Mouse (Mus musculus) pancreas, adult 10 weeks (tissue): ENCODE measurements around the gene Cers5. TPM values are rescaled to one million over a fixed set of nuclear protein-coding genes. Genes with fewer than 3 reads are reported as not detected.

Experiments
- polyA plus RNA-seq: library from polyadenylated mRNA; stranded (reverse); fragments of 350-450 nt; fragmentation: Illumina TruSeq; extraction: RNeasy Lipid Tissue Mini Kit (QIAGEN cat#74804); gene quantifications from one replicate; pipeline ENCODE4 v1.2.3, GENCODE M21; 2015; ENCODE audit warnings: low read depth, low replicate concordance; ENCODE audit not compliant: insufficient read depth

Gene Cers5
- 9.9 TPM for polyA plus RNA-seq

DNA sequence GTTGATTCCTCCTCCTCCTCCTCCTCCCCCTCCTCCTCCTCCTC is at the start of gene Cers5:
Gene Cers5 (minus strand): TSS at position 5 of the 44 bp plus-strand sequence.

DNA sequence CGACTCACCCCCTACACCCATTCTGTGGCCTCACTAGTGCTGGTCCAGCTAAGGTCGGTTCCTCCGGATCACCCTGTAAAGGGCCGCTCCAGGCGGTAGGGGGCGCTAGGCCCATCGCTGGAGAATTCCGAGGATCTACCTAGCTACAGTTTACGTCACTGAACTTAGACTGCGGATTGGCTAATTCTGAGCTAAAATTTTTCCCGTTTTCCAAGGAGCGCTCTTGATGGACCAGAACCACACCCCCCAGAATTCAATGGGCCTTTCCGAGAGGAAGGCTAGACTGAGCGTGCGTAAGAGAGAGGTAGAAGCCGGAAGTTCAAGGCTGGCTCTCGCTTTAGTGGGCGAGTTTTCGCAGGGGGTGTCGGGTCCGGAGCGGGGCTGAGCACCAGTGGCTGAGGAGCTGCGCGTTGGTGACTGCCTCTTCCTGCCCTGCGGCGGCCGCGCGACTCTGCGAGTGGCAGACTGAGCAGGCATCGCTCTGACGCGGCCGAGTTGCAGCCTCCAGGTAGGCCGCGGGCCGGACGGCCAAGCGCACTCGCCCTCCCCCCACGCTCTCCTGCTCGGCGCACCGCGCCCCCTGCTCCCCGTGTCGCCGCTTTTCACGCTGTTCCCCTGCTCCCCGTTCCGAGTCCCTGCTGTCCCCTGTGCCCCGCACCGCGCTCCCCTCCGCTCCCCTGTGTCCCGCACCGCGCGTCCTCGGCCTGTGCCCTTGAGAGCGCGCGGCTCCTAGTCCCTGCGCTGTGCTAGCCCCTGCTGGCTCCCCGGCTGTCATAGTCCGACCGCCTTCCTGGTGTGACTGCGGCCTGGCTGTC is 47.1 kb downstream of the Cers5 start, which contains the start of gene Cox14:
Gene Cox14 (plus strand): TSS at position 278 of the 815 bp plus-strand sequence.

DNA sequence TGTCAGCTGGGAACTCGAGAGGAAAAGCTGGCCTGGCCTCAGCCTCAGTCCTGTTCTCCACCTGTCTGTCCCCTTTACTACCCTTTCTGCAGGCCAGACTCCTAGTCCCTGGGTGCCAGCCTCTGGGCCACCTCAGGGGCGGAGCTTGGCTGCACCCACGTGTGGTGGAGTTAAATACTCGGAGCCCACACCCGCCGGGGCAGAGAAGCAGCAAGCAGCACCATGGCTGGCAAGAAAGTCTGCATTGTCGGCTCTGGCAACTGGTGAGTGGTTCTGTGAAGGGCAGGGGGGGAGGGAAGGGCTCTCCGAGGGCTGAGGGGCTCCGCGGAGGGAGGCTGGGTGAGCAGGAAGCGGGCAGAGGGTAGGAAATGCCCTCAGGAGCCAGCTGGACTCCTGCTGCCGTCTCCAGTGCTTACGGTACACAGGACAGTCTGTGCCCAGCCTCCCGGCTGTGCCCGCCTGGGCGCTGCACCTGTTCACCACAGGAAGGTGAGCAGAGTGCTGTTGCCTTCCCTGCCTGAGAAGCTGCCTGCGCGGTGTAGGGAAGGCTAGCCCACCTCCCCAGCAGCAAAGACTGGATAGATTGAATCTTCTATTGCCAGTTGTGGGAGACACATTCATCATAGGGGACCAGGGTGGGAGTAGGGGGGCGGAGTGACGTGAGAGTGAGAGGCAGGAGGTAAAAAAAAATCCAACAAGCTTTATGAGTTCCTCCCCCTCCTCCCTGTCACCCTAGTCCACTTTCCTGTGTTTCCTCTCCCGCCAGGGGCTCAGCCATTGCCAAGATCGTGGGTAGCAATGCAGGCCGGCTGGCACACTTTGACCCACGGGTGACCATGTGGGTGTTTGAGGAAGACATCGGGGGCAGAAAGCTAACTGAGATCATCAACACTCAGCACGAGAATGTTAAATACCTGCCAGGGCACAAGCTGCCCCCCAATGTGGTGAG is 55.0 kb downstream of the Cers5 start, which contains the start of gene Gpd1:
Gene Gpd1 (plus strand): TSS at position 130 of the 949 bp plus-strand sequence.

DNA sequence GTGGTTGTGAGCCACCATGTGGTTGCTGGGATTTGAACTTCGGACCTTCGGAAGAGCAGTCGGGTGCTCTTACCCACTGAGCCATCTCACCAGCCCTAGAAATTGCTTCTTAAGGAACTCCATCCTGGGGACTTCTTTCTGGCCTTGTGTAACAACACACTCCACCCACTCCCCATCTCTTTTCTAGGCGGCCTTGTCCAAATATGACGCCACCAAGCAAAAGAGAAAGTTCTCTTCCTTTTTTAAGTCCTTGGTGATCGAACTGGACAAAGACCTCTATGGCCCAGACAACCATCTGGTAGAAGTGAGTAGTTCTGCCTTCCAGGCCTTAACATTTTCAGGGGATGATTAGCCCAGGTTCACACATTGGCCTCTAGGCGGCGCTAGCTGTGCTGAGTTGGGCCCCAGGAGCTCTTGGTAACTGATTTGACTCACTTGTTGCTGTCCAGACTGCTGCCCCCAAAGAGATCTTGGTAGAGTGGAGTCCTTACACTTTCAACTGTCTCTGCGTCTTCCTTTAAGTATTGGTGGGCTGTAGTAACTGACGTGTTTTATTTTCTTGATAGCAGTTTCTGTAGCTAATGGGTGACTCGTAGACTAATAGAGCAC is 67.1 kb downstream of the Cers5 start, which contains the start of gene Gm17349:
Gene Gm17349 (minus strand): TSS at position 51 of the 609 bp plus-strand sequence.

DNA sequence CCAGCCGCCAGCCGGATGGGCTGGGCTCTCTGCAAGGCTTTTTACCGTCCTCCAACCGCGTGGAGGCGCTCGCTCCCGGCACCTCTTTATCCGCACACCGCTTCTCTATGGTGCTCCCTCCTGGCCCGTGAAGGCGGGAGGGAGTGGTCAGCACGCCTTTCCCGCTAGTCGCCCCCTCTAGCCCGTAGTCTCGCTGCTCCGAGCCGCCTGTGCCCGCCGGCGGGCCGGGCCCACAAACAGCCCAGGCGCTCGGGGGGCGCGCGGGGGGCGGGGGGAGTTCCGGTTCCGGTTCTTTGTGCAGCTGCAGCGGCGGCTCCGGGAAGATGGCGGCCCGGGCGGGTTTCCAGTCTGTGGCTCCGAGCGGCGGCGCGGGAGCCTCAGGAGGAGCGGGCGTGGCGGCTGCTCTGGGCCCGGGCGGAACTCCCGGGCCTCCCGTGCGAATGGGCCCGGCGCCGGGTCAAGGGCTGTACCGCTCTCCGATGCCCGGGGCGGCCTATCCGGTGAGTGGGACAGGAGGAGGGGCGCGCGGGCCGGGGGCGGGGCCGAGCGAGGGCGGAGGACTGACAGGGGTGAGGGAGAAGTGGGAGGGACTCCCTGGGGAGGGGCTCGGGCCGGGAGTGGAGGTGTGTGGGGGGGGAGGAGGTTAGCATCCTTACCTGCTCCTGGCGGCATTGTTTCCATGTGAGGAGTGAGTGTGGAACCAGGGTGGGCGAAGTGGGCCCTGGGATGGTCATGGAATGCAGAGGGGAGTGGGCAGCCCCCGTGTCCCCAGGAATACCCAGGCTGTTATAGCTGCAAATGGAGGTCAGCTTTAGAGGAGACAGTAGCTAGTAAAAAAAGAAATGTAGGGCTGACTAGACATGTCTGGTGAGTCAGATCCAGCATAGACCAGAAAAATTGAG is 70.4 kb downstream of the Cers5 start, which contains the start of gene Smarcd1:
Gene Smarcd1 (plus strand): TSS at position 131 of the 902 bp plus-strand sequence.

Other genes starting within 250 kb of the Cers5 start
- 2.0 TPM for gene Faim2, start 244.7 kb downstream of the Cers5 start, polyA plus RNA-seq
- not detected for gene Aqp2, start 193.8 kb downstream of the Cers5 start, polyA plus RNA-seq
- 2.9 TPM for gene Aqp5, start 182.1 kb downstream of the Cers5 start, polyA plus RNA-seq
- not detected for gene Aqp6, start 171.5 kb downstream of the Cers5 start, polyA plus RNA-seq
- 0.52 TPM for gene Racgap1, start 121.2 kb downstream of the Cers5 start, polyA plus RNA-seq
- 2.1 TPM for gene Asic1, start 102.5 kb downstream of the Cers5 start, polyA plus RNA-seq
- 5.5 TPM for gene Smarcd1, start 70.8 kb downstream of the Cers5 start, polyA plus RNA-seq
- gene Gm17349, start 67.4 kb downstream of the Cers5 start, polyA plus RNA-seq = not detected
- 8.3 TPM for gene Gpd1, start 55.4 kb downstream of the Cers5 start, polyA plus RNA-seq
- 22.0 TPM for gene Cox14, start 47.3 kb downstream of the Cers5 start, polyA plus RNA-seq
- 12.3 TPM for gene Lima1, start 102.6 kb upstream of the Cers5 start, polyA plus RNA-seq
- not detected for gene Fam186a, start 194.2 kb upstream of the Cers5 start, polyA plus RNA-seq
- gene Larp4, start 197.2 kb upstream of the Cers5 start, polyA plus RNA-seq = 5.6 TPM